Mouse (Mus musculus) thymus, adult 2 months (tissue): ENCODE results near the gene Tomm34. TPM values are rescaled to one million over a fixed set of nuclear protein-coding genes. Genes with fewer than 3 reads are reported as not detected.

Experiments
- DNase-seq: peaks from one replicate; pipeline ENCODE4 v3.0.0; 2021
- H3K27ac ChIP-seq: fragments of 200-500 bp; 2 replicates; pipeline ENCODE4 v1.5.1; 2012; ENCODE audit warnings: low read length, control low read depth; ENCODE audit not compliant: control insufficient read depth, insufficient read depth
- H3K27me3 ChIP-seq: fragments of 200-500 bp; 2 replicates; pipeline ENCODE4 v1.6.1; 2012; ENCODE audit warnings: mild to moderate bottlenecking, low read length, moderate library complexity, mixed read lengths; ENCODE audit not compliant: control insufficient read depth, insufficient read depth
- H3K36me3 ChIP-seq: fragments of 200-500 bp; 2 replicates; pipeline ENCODE4 v1.6.1; 2012; ENCODE audit warnings: mild to moderate bottlenecking, low read length, moderate library complexity; ENCODE audit not compliant: control insufficient read depth, insufficient read depth
- H3K4me1 ChIP-seq: fragments of 200-500 bp; replicated peaks from 2 replicates; pipeline ENCODE4 v1.6.1; 2012; ENCODE audit warnings: low read length; ENCODE audit not compliant: control insufficient read depth, insufficient read depth
- H3K4me3 ChIP-seq: fragments of 200-500 bp; 2 replicates; pipeline ENCODE4 v1.5.1; 2012; ENCODE audit warnings: mild to moderate bottlenecking, low read length, control low read depth, moderate library complexity; ENCODE audit not compliant: control insufficient read depth, insufficient read depth
- CTCF ChIP-seq: fragments of 200-500 bp; IDR thresholded peaks from 2 replicates; pipeline ENCODE4 v1.5.1; 2012; ENCODE audit warnings: mild to moderate bottlenecking, control low read depth, low read length, moderate library complexity, borderline replicate concordance; ENCODE audit not compliant: control insufficient read depth, poor library complexity, insufficient read depth; ENCODE audit errors: extremely low read depth
- POLR2A ChIP-seq: fragments of 200-500 bp; IDR thresholded peaks from 2 replicates; pipeline ENCODE4 v1.6.1; 2012; ENCODE audit warnings: mild to moderate bottlenecking, low read length, control low read depth, moderate library complexity; ENCODE audit not compliant: control insufficient read depth, poor library complexity, insufficient read depth; ENCODE audit errors: extremely low read depth
- WGBS: fragments of 180-500 bp; shearing (Covaris S2); methylation state at CpG from one replicate; pipeline ENCODE4 v1.1.7; 2018; 5-methylcytosine and 5-hydroxymethylcytosine counted together
- polyA plus RNA-seq: library from polyadenylated mRNA; depleted of rRNA; stranded (reverse); fragments of >200 nt; gene quantifications from 2 replicates; pipeline ENCODE4 v1.2.3, GENCODE M21; 2012

Tomm34 gene
- polyA plus RNA-seq, 1 experiment: 83.7 TPM

- no peaks in the 10 kb centered on the region for H3K4me1 ChIP-seq
- H3K4me3 ChIP-seq: no peak overlapping the region
- TF ChIP-seq POLR2A (no peak), CTCF (no peak)
- H3K27ac ChIP-seq: no peak overlapping the region
- H3K36me3 ChIP-seq: peaks cover 70% of the 10 kb centered on the region
- no peak for DNase-seq
- no peaks in the 10 kb centered on the region for H3K27me3 ChIP-seq
- 95% methylated on average over 16 of the region's 16 CpGs for WGBS
Observed at GRCm38 (mm10) chr2:164107125-164107874, 36.3 kb upstream of the Tomm34 start.

GRCm38 (mm10) chr2:164106287-164107035 is 35.5 kb upstream of the Tomm34 start:
- WGBS: 92% methylated on average over 14 of the region's 14 CpGs

GRCm38 (mm10) chr2:164103501-164103900 is 32.5 kb upstream of the Tomm34 start:
- DNase-seq: peak; percentile 56
- Histone ChIP-seq H3K36me3 (peaks cover 85% of the 10 kb centered on the region), H3K4me3 (no peak overlapping the region), H3K27me3 (no peaks in the 10 kb centered on the region), H3K4me1 (no peaks in the 10 kb centered on the region), H3K27ac (no peak overlapping the region)
- no peak for TF ChIP-seq POLR2A
- no peak for TF ChIP-seq CTCF
- 71% methylated on average over 4 of the region's 4 CpGs for WGBS

More at GRCm38 (mm10) chr2:164106287-164107035, 35.5 kb upstream of the Tomm34 start:
- H3K4me3 ChIP-seq: no peak overlapping the region
- no peaks in the 10 kb centered on the region for H3K4me1 ChIP-seq
- no peak for DNase-seq
- no peaks in the 10 kb centered on the region for H3K27me3 ChIP-seq
- TF ChIP-seq CTCF: no peak
- no peak for TF ChIP-seq POLR2A
- no peak overlapping the region for H3K27ac ChIP-seq
- peaks cover 69% of the 10 kb centered on the region for H3K36me3 ChIP-seq

GRCm38 (mm10) chr2:164102366-164102765 is 31.4 kb upstream of the Tomm34 start:
- no peaks in the 10 kb centered on the region for H3K4me1 ChIP-seq
- WGBS: 98% methylated on average over 3 of the region's 3 CpGs
- H3K36me3 ChIP-seq: peaks cover 87% of the 10 kb centered on the region
- DNase-seq: no peak
- TF ChIP-seq CTCF (no peak), POLR2A (no peak)
- H3K27me3 ChIP-seq: no peaks in the 10 kb centered on the region
- H3K4me3 ChIP-seq: no peak overlapping the region
- H3K27ac ChIP-seq: no peak overlapping the region

- 93% methylated on average over 1 of the region's 1 CpGs for WGBS
- H3K36me3 ChIP-seq: peaks cover 85% of the 10 kb centered on the region
- H3K4me3 ChIP-seq: no peak overlapping the region
- DNase-seq: no peak
- TF ChIP-seq POLR2A (no peak), CTCF (no peak)
- H3K4me1 ChIP-seq: no peaks in the 10 kb centered on the region
- no peaks in the 10 kb centered on the region for H3K27me3 ChIP-seq
- no peak overlapping the region for H3K27ac ChIP-seq
Observed at GRCm38 (mm10) chr2:164101936-164102335, 31.0 kb upstream of the Tomm34 start.

GRCm38 (mm10) chr2:164098603-164099250 is 27.8 kb upstream of the Tomm34 start:
- TF ChIP-seq CTCF (no peak), POLR2A (no peak)
- Histone ChIP-seq H3K4me1 (no peaks in the 10 kb centered on the region), H3K4me3 (no peak overlapping the region), H3K27me3 (no peaks in the 10 kb centered on the region), H3K27ac (no peak overlapping the region), H3K36me3 (peaks cover 79% of the 10 kb centered on the region)
- 96% methylated on average over 11 of the region's 11 CpGs for WGBS
- DNase-seq: no peak
